Mouse (Mus musculus) myocyte (in vitro differentiated cells): Measurements from ENCODE around the gene Ano10. TPM values are rescaled to one million over a fixed set of nuclear protein-coding genes. Genes with fewer than 3 reads are reported as not detected.

Source experiments
- H3K27me3 ChIP-seq: one replicate; pipeline ENCODE4 v1.6.1; 2011; ENCODE audit not compliant: control insufficient read depth, insufficient read depth, insufficient read length
- H3K36me3 ChIP-seq: one replicate; pipeline ENCODE4 v1.6.1; 2011; ENCODE audit not compliant: control insufficient read depth, insufficient read depth
- H3K4me2 ChIP-seq: one replicate; pipeline ENCODE4 v1.6.1; 2011; ENCODE audit warnings: low read depth, control low read depth
- H3K4me3 ChIP-seq: one replicate; pipeline ENCODE4 v1.5.1; 2011; ENCODE audit warnings: mild to moderate bottlenecking, control low read depth, moderate library complexity
- H3K79me2 ChIP-seq: one replicate; pipeline ENCODE4 v1.6.1; 2011; ENCODE audit not compliant: control insufficient read depth, insufficient read depth
- H3ac ChIP-seq: one replicate; pipeline ENCODE4 v1.6.1; 2011; ENCODE audit not compliant: control insufficient read depth, insufficient read length
- CEBPB ChIP-seq: IDR thresholded peaks from 2 replicates; pipeline ENCODE4 v1.6.1; 2011; ENCODE audit warnings: mild to moderate bottlenecking, moderate library complexity; ENCODE audit not compliant: poor library complexity, insufficient read depth, severe bottlenecking
- E2F4 ChIP-seq: IDR thresholded peaks from one replicate; pipeline ENCODE4 v1.6.1; 2011; ENCODE audit warnings: mild to moderate bottlenecking, control low read depth, moderate library complexity; ENCODE audit not compliant: insufficient read depth
- MAX ChIP-seq: IDR thresholded peaks from one replicate; pipeline ENCODE4 v1.6.1; 2011; ENCODE audit warnings: low read depth, mild to moderate bottlenecking, control low read depth
- MYOD1 ChIP-seq, 3 experiments: IDR thresholded peaks; one replicate each; pipeline ENCODE4 v1.6.1; 2011; ENCODE audit warnings: control low read depth in 2 of 3, low read depth in 2 of 3, mild to moderate bottlenecking in 2 of 3, moderate library complexity in 1 of 3; ENCODE audit not compliant: insufficient read length in 2 of 3, control insufficient read depth in 1 of 3
- MYOG ChIP-seq, 3 experiments: IDR thresholded peaks; one replicate each; pipeline ENCODE4 v1.6.1; 2011; ENCODE audit warnings: control low read depth in 2 of 3, low read depth in 2 of 3, mild to moderate bottlenecking in 2 of 3; ENCODE audit not compliant: insufficient read length in 2 of 3, control insufficient read depth in 1 of 3, insufficient read depth in 1 of 3
- POLR2A ChIP-seq: IDR thresholded peaks from one replicate; pipeline ENCODE4 v1.6.1; 2011; ENCODE audit warnings: low read depth, mild to moderate bottlenecking, control low read depth, moderate library complexity; ENCODE audit not compliant: insufficient read length
- POLR2AphosphoS2 ChIP-seq: IDR thresholded peaks from one replicate; pipeline ENCODE4 v1.6.1; 2011; ENCODE audit warnings: low read depth, control low read depth; ENCODE audit not compliant: insufficient read length
- REST ChIP-seq: IDR thresholded peaks from one replicate; pipeline ENCODE4 v1.6.1; 2011; ENCODE audit warnings: mild to moderate bottlenecking, control low read depth, moderate library complexity; ENCODE audit not compliant: insufficient read depth, insufficient read length
- SRF ChIP-seq: IDR thresholded peaks from one replicate; pipeline ENCODE4 v1.6.1; 2011; ENCODE audit warnings: low read depth; ENCODE audit not compliant: control insufficient read depth, insufficient read length
- TCF12 ChIP-seq: IDR thresholded peaks from one replicate; pipeline ENCODE4 v1.6.1; 2011; ENCODE audit warnings: mild to moderate bottlenecking, control low read depth; ENCODE audit not compliant: poor library complexity, insufficient read depth, severe bottlenecking
- TCF3 ChIP-seq: IDR thresholded peaks from one replicate; pipeline ENCODE4 v1.6.1; 2011; ENCODE audit warnings: low read depth, control low read depth; ENCODE audit not compliant: insufficient read length
- USF1 ChIP-seq: IDR thresholded peaks from one replicate; pipeline ENCODE4 v1.6.1; 2011; ENCODE audit warnings: low read depth, mild to moderate bottlenecking, control low read depth, moderate library complexity
- polyA plus RNA-seq: library from polyadenylated mRNA; unstranded; fragments of >200 nt; fragmentation: generic; extraction: Trizol; gene quantifications from one replicate; pipeline ENCODE4 v1.2.1, GENCODE M21; 2012; ENCODE audit warnings: missing spikeins

Ano10 gene
- polyA plus RNA-seq, 1 experiment: 68.7 TPM

GRCm38 (mm10) chr9:122295396-122295795 lies 1.2 kb upstream of the Ano10 start:
- TF ChIP-seq TCF12 (no peak), MYOD1 (IDR thresholded peaks at IDR 0.05; ENCODE audit: control insufficient read depth in 1 of 3, insufficient read length in 2 of 3, low read depth in 2 of 3) (no peak)
- Histone ChIP-seq H3K4me3 (peak overlapping the region; percentile 43), H3K4me2 (no peak overlapping the region), H3K79me2 (peaks cover 12% of the 10 kb centered on the region), H3K27me3 (no peaks in the 10 kb centered on the region), H3K36me3 (no peaks in the 10 kb centered on the region), H3ac (no peak overlapping the region)

- Histone ChIP-seq H3K27me3 (no peaks in the 10 kb centered on the region), H3ac (peak overlapping the region; percentile 63), H3K36me3 (no peaks in the 10 kb centered on the region), H3K4me3 (peak overlapping the region; percentile 43), H3K79me2 (peaks cover 12% of the 10 kb centered on the region), H3K4me2 (peak overlapping the region; percentile 80)
- TF ChIP-seq REST (no peak), MYOD1 (IDR thresholded peaks at IDR 0.05; ENCODE audit: control insufficient read depth in 1 of 3, insufficient read length in 2 of 3, low read depth in 2 of 3) (no peak)
Observed at GRCm38 (mm10) chr9:122293865-122294241, 370 bp downstream of the Ano10 start.

- Histone ChIP-seq H3K36me3 (no peaks in the 10 kb centered on the region), H3K27me3 (no peaks in the 10 kb centered on the region), H3K79me2 (peaks cover 12% of the 10 kb centered on the region), H3K4me2 (no peak overlapping the region), H3ac (no peak overlapping the region), H3K4me3 (no peak overlapping the region)
- no peak for TF ChIP-seq TCF3
- no peak for TF ChIP-seq REST
- no peak for TF ChIP-seq POLR2AphosphoS2
- TF ChIP-seq POLR2A: no peak
- no peak for TF ChIP-seq CEBPB
- no peak for TF ChIP-seq MYOD1 (IDR thresholded peaks at IDR 0.05; ENCODE audit: control insufficient read depth in 1 of 3, insufficient read length in 2 of 3, low read depth in 2 of 3)
- TF ChIP-seq SRF: no peak
- no peak for TF ChIP-seq TCF12
- no peak for TF ChIP-seq USF1
- no peak for TF ChIP-seq E2F4
- TF ChIP-seq MAX: no peak
- TF ChIP-seq MYOG (IDR thresholded peaks at IDR 0.05; ENCODE audit: control insufficient read depth in 1 of 3, insufficient read depth in 1 of 3, insufficient read length in 2 of 3, low read depth in 2 of 3): no peak
Observed at GRCm38 (mm10) chr9:122290192-122290591, 4.0 kb downstream of the Ano10 start.

GRCm38 (mm10) chr9:122288416-122288815 lies 5.8 kb downstream of the Ano10 start:
- TF ChIP-seq MAX: no peak
- no peak for TF ChIP-seq POLR2AphosphoS2
- TF ChIP-seq CEBPB: no peak
- Histone ChIP-seq H3K4me3 (no peak overlapping the region), H3K36me3 (no peaks in the 10 kb centered on the region), H3ac (no peak overlapping the region), H3K4me2 (no peak overlapping the region), H3K79me2 (peaks cover 17% of the 10 kb centered on the region), H3K27me3 (no peaks in the 10 kb centered on the region)

GRCm38 (mm10) chr9:122287526-122287925 lies 6.7 kb downstream of the Ano10 start:
- Histone ChIP-seq H3K27me3 (no peaks in the 10 kb centered on the region), H3K4me2 (no peak overlapping the region), H3K36me3 (no peaks in the 10 kb centered on the region), H3K79me2 (peaks cover 17% of the 10 kb centered on the region), H3K4me3 (no peak overlapping the region), H3ac (no peak overlapping the region)
- TF ChIP-seq TCF3: no peak
- no peak for TF ChIP-seq POLR2AphosphoS2
- TF ChIP-seq USF1: no peak
- TF ChIP-seq TCF12: no peak
- no peak for TF ChIP-seq MYOD1 (IDR thresholded peaks at IDR 0.05; ENCODE audit: control insufficient read depth in 1 of 3, insufficient read length in 2 of 3, low read depth in 2 of 3)

- Histone ChIP-seq H3K4me3 (no peak overlapping the region), H3K79me2 (peaks cover 5% of the 10 kb centered on the region), H3ac (no peak overlapping the region), H3K4me2 (no peak overlapping the region), H3K36me3 (no peaks in the 10 kb centered on the region), H3K27me3 (no peaks in the 10 kb centered on the region)
- TF ChIP-seq TCF12 (no peak), SRF (no peak), USF1 (no peak), MAX (no peak), TCF3 (no peak), E2F4 (no peak), POLR2A (no peak), REST (no peak), CEBPB (no peak), MYOD1 (IDR thresholded peaks at IDR 0.05; ENCODE audit: control insufficient read depth in 1 of 3, insufficient read length in 2 of 3, low read depth in 2 of 3) (no peak), POLR2AphosphoS2 (no peak), MYOG (IDR thresholded peaks at IDR 0.05; ENCODE audit: control insufficient read depth in 1 of 3, insufficient read depth in 1 of 3, insufficient read length in 2 of 3, low read depth in 2 of 3) (no peak)
Observed at GRCm38 (mm10) chr9:122285833-122286310, 8.4 kb downstream of the Ano10 start.
